Mouse (Mus musculus) liver, adult (tissue): ENCODE results near the gene Tex33.

Experiments
- GATA4 ChIP-seq: IDR thresholded peaks from 2 replicates; pipeline ENCODE4 v1.6.1; 2014; ENCODE audit warnings: mild to moderate bottlenecking, low read length; ENCODE audit not compliant: insufficient replicate concordance

Tex33 gene

DNA sequence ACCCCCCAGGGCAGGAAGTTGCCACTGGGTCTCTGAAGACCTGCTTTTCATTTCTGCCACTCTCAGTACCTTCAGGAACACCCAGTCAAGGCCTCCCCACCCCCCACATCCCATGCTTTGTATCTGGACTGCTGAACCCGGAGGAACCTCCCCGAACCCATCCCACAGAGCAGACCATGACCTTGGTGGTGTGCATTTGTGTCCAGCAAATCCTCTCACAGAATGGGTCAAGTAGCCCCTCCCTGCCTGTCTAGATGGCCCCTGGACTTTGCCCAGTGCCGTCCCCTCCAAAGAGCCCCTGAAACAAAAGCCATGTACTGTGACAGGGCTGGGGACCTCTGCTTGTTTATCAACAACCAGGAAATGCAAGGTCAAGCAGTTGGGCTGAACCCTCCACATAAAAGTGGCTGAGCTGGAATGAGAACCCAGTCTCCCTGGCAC, 7.6 kb upstream of the Tex33 start:
- no peak; the same call in 1 of the 2 replicates for TF ChIP-seq GATA4

DNA sequence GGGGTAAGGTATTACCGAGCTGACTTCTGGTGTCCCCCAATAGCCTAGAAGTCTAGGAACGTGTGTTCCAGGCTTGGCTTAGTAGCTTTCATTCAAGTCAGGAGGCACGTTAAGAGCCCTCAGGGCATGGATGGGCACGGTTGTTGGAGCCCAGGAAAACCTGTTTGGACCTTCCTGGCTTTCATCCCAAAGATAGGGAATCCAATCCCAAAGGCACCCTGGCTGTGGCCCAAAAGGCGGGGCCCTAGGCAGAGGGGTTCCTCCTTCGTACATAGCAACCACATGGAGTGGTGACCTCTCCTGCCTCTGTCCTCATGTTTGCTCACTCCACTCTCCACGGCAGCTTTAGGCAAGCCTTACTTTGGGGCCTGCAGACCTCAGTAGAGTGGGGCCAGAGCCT, 6.7 kb upstream of the Tex33 start:
- no peak for TF ChIP-seq GATA4

DNA sequence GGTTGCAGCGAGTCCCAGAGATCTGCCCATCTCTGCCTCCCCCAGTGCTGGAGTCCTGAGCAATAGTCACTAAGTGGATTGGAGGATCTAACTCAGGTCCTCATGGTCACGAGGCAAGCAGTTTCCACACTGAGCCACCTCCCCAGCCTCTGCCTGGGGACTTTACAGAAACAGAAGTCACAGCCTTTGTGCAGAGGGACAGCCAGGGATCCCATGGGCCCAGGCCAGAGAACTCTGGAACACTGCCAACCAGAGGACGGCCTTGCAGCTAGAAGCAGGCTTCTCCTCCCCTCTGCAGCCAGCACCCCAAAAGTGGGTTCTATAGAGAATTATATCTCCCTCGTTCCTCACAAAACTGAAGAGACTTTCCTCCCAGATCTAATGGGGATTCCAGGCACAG, 6.2 kb upstream of the Tex33 start:
- TF ChIP-seq GATA4, result no peak

DNA sequence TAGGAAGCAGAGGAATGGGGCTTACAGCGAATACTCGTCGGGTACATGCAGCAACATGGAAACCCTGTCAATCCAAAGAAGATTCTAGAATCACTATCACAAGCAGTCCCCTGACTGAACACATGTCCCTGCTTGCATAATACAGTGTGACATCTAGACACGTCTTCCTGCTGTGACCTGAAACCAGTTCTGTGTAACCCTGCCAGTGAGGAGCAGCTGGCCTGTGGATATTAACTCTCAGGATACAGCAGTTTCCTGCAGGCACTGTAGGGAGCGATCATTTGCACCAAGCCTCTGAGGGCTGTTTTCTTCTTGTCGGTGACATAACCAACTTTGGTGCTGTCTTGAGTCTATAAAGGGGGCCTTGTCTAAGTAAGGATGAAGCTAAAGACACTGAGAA, 5.6 kb upstream of the Tex33 start:
- no peak for TF ChIP-seq GATA4

DNA sequence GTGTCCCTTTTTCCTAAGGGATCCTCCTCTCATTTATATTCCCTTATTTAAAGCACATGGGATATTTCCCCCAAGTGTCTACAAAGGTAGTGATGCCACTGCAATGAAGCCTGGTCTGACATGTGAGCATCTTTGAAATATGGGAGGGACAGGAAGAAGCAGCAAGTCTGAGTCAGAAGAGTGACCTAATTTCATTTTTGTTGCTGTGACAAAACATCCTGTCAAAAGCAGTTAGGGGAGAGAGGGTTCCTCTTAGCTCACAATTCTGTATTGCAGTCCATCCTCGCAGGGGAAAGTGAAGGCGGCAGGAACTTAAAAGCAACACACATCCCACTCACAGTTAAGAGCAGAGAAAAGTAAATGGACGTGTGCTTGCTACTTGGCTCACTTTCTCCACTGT, 4.9 kb downstream of the Tex33 start:
- no peak for TF ChIP-seq GATA4

DNA sequence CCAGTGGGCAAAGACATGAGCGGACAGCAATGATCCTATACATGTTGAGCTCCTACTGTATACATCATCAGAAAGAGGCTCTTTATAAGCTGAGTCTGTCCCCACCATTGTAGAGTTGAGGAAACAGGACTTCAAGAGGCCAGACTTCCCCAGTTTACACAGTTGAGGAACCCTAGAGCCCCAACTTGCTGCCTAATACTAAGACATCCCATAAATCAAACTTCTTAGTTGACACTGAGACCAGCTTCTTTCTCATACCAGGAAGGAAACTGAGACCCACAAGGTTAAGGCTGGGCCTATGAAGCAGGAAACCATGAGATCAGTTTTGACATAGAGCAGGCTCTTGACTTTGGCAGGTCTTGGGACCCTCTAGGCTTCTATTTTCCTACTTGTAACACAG, 10.1 kb downstream of the Tex33 start:
- no peak for TF ChIP-seq GATA4

DNA sequence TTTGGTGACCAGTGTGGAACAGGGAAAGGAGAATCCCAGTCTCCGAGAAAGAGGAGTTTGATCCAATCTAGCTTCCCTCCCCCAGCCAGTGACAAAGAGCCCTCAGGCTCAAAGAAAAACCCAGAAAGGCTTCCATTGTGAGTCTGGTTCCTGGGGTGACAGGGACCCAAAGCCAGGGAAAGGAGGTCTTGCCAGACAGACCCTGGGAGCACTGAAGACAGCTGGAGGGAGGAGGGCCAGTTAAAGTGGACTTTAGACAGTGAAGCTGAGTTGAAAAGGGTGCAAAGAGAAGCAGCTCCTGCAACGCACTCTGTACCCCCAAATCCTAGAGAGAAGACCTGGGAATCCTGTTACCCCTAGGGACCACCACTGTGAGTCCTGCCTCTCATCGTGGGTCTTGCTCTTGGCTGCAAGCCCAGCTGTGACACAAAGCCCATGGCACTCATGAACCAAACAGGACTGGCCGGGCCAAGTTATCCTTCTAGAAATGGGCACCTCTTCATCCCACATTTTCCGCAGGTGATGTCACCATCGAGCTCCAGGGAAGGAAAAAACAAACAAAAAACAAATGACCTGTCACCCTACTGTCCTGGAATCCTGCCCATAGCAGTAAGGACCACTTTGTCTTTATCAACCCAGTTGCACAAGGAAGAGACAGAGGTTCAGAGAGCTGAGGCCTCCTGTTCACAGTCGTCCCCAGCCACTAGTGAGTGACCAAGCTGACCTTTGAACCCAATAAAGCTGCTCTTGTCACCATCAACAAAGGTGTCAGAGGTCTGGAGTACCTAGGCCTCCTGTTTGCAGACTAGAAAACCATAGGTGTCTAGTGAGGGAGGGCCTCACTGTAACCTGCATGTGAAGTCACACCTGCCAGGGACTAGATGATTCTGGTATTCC, 11.2 kb downstream of the Tex33 start:
- peak; percentile 10; the same call in 1 of the 2 replicates for TF ChIP-seq GATA4

DNA sequence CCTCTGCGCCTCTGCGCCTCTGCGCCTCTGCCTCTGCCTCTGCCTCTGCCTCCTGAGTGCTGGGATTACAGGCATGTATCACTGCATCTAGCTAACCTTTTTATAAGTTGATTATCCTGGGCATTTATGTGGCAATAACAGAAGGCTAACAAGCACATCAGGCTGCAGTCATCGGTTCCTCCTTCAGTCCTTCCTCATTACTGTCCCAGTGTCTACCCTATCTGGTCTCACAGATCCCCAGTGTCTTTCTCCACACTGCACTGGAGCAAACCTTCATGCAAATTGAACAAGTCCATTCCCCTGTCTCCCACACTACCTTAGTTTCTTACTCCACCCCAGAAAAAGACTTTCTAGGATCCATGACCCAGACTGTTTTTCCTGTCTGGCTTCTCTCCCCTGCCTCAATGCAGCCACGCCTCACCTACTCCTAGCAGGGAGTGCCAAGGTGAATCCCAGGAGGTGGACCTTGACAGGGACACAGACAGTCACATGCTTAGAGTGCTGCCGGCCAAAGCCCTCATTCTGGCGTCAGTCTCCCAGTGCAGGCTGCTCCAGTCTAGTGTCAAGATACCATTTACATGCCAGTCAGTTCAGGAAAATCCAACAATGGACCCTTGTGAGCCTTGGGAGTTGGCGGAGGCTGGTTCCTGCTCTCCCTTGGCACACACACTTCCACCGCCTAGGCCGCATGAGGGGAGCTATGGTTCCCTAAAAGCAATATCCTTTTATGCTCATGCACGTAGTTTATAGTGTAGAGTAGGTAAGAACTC, 12.1 kb downstream of the Tex33 start:
- TF ChIP-seq GATA4, result no peak

DNA sequence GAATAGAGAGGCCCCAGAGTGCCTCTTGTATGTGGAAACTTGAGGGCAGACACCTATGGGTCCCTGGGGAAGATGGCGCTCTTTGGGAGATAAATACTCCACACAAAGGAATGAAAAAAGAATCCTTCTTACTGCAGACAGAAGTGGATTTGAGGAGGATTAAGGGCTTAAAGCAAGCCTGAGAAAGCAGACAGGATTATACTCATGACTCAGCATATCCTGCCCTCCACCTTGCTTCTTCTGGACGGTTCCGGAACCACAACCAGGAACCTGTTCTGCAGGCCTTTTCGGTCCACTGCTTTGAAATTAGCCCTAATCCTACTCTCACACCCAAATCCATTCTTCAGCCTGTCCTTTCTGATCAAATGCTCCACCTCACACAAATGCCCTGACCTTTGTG, 13.6 kb downstream of the Tex33 start:
- no peak for TF ChIP-seq GATA4

DNA sequence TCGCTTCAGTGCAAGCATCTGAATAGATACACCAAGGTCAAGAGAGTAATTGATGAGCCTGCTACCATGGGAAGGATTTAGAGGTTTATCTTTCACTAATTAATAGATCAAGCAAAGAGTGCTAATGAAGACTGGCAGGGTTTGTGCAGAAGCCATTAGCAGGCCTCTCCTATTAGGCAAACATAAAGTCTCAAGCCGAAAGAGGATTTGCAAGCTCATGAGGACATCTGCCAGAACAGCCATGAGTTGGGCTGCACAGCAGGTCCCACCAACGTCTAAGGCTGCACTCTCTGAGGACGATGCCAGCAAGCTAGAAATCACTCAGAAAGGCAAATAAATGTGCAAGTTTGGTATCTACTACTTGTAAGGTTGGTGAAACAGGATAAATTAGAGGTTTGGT, 15.0 kb downstream of the Tex33 start:
- TF ChIP-seq GATA4, result no peak

DNA sequence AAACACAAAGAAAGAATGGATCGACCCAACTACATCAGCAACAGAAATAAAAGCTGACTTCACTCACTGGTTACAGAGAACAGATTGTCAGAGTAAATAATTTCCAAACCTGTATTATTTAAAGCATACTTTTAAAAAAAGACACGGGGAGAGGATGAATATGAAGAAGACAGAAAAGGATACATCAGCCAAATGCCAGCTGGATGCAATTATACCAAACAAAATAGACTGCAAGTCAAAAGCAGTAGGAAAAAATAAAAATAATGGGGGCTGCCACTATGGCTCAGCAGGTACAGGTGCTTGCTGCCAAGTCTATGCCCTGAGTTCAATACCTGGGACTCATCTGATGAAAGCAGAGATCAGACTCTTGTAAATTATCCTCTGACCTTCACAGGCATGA, 15.5 kb downstream of the Tex33 start:
- no peak for TF ChIP-seq GATA4

DNA sequence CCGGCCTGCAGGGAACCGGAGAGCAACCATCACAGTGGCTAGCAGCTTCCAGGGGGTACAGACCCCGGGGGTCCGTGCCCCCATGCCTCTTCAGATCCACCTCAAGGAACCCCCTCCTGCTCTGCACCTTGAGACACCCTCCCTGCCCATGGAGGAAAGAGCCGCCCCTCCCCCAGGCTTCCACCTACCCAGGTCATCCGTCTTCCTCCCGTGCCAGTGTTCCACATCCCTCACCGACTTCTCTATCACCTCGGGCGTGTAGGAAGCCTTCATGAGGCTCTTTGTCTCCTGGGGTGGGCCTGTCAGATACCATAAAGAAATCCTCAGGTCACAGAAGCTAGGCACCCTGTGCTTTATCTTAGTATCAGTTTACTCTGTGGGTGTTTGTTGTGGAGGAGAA, 17.2 kb downstream of the Tex33 start:
- TF ChIP-seq GATA4, result no peak

DNA sequence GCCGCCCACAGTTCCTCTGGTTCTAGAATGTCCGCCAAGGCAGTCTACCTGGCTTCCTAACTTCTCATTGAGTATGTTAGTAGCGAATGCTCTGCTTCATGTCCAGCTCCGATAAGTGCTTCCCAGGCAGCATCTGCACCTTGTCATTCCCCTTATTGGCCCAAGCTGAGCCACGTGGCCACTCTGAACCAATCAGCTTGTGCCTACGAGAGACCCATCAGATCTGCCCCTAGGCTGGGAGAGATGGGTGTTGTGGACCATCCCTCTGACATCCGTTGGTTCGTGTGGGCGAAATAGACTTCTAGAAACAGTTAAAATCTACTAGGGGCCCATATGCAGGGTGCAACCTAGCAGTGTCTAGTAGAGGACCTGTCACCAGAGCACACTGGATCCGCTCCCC, 17.9 kb downstream of the Tex33 start:
- no peak for TF ChIP-seq GATA4

DNA sequence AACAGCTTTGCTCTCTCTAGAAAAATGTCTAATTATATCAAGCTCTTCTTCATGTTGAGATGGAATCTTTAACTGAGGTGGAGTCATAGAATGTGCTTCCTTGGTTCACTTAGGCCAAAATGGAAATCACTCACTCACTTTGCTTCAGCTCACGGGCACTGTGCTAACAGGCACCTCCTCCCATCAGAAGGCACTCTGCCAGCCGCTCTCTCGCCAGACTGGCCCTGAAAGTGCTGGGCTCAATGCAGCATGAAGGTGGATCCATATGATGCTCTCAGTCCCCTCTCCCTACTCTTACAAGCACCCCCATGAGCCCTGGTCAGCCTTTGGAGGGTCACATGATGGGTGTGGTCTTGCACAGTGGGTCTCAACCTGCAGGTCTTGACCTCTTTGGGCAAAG, 21.5 kb downstream of the Tex33 start:
- TF ChIP-seq GATA4, result no peak

DNA sequence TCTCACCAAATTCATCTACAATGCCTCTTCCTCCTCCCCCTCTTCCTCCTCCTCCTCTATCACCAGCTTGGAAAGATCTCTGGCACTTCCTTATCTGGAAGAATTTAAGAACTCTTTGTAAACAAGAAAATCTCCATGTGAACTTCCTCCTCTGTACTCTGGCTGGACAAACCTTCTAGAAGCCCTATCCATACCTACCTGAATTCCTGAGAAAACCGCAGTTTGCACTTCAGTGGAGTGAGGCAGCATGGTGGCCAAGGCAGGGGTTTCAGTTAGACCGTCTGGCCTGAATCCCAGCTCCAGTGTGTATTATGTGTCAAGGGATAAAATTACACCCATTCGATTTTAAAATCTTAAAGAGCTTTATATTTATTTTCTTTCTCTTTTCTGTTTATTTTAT, 22.9 kb downstream of the Tex33 start:
- no peak for TF ChIP-seq GATA4

DNA sequence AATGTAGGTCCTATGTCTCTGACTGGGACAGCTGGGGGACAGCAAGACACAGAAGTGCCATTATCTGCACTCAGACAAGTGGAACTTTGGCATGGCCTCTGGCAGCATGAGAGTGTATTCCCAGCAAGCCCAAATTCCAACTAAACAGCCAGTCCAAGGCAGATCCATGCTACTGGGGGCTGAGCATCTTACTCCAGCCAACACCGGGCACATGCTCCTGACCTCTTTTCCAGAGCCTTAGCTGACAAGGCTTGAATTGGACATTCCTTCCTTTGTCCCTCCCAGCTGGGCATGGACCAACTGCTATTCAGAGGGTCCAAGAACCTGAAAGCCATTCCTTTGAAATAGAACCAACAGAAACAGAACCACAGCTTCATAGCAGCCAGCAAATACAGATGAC, 26.1 kb downstream of the Tex33 start:
- TF ChIP-seq GATA4, result no peak
